Mouse (Mus musculus) heart, embryonic 15.5 days (tissue): ENCODE data around the gene Cdc42ep4. TPM values are rescaled to one million over a fixed set of nuclear protein-coding genes. Genes with fewer than 3 reads are reported as not detected.
A peak's percentile ranks its signal among the peaks of the same experiment; 100 is the strongest.

Experiments
- ATAC-seq: fragments of 200-750 bp; cut with Nextera tagmentation; replicated peaks from 2 replicates; pipeline ENCODE4 v1.8.0; 2017; ENCODE audit warnings: low read depth, moderate TSS enrichment; ENCODE audit not compliant: insufficient number of reproducible peaks, insufficient read depth, low FRiP score
- H3K27ac ChIP-seq: fragments of 300-500 bp; sonication (generic); 2 replicates; pipeline ENCODE4 v1.5.1; 2015; ENCODE audit warnings: mild to moderate bottlenecking, inconsistent platforms
- H3K27me3 ChIP-seq: fragments of 300-500 bp; sonication (generic); 2 replicates; pipeline ENCODE4 v1.6.1; 2015; ENCODE audit warnings: inconsistent platforms
- H3K36me3 ChIP-seq: fragments of 300-500 bp; sonication (generic); 2 replicates; pipeline ENCODE4 v1.6.1; 2015; ENCODE audit warnings: mild to moderate bottlenecking, inconsistent platforms
- H3K4me1 ChIP-seq: fragments of 300-500 bp; sonication (generic); replicated peaks from 2 replicates; pipeline ENCODE4 v1.6.1; 2015; ENCODE audit warnings: inconsistent platforms
- H3K4me2 ChIP-seq: fragments of 300-500 bp; sonication (generic); 2 replicates; pipeline ENCODE4 v1.6.1; 2015; ENCODE audit warnings: inconsistent platforms, mild to moderate bottlenecking, moderate library complexity
- H3K4me3 ChIP-seq: fragments of 300-500 bp; sonication (generic); 2 replicates; pipeline ENCODE4 v1.5.1; 2015; ENCODE audit warnings: mild to moderate bottlenecking, inconsistent platforms
- H3K9ac ChIP-seq: fragments of 300-500 bp; sonication (generic); 2 replicates; pipeline ENCODE4 v1.6.1; 2015; ENCODE audit warnings: mild to moderate bottlenecking, inconsistent platforms
- H3K9me3 ChIP-seq: fragments of 300-500 bp; sonication (generic); replicated peaks from 2 replicates; pipeline ENCODE4 v1.6.1; 2016; ENCODE audit warnings: inconsistent platforms
- WGBS: fragments of 180-500 bp; shearing (Covaris S2); methylation state at CpG from one replicate; pipeline ENCODE4 v1.1.7; 2015; ENCODE audit warnings: mixed read lengths; 5-methylcytosine and 5-hydroxymethylcytosine counted together
- polyA plus RNA-seq: library from polyadenylated mRNA; unstranded; fragments of >200 nt; fragmentation: Nextera tagmentation; extraction: Ambion mirVana; gene quantifications from 2 replicates; pipeline ENCODE4 v1.2.1, GENCODE M21; 2015

Gene Cdc42ep4
- polyA plus RNA-seq, 1 experiment from 2014 or later, result 21.2 TPM

DNA sequence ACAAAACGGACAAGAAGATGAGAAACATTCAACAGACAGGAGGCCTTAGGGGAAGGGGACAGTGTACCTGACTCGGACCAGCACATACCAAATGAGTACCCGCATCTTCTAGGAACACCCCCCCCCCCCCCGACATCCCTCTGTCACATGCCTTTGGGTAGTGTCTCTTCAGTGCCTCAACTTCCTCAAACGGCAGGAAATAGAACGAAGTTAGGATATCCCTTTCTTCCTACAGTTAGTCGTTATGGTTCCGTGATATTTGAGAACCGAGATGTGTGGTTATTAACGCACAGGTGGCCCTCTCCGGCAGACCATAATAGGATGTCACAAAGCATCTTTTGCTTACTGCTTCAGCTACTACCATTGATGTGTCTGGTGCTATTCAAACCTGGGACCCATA is 35.3 kb upstream of the Cdc42ep4 start:
- Histone ChIP-seq H3K9me3 (no peaks in the 10 kb centered on the region), H3K9ac (no peak overlapping the region)

GRCm38 (mm10) chr11:113786395-113786794 is 34.7 kb upstream of the Cdc42ep4 start:
- Histone ChIP-seq H3K36me3 (no peaks in the 10 kb centered on the region), H3K9ac (no peak overlapping the region), H3K27ac (peak overlapping the region; percentile 79), H3K4me2 (peak overlapping the region; percentile 66), H3K27me3 (no peaks in the 10 kb centered on the region), H3K4me3 (peak overlapping the region; percentile 43; the same call in 1 of the 2 replicates), H3K9me3 (no peaks in the 10 kb centered on the region), H3K4me1 (peaks cover 36% of the 10 kb centered on the region)
- 49% methylated on average over 4 of the region's 4 CpGs for WGBS
- no peak for ATAC-seq

More for the DNA sequence above, 35.3 kb upstream of the Cdc42ep4 start:
- no peak overlapping the region for H3K27ac ChIP-seq
- H3K27me3 ChIP-seq, result no peaks in the 10 kb centered on the region
- no peak for ATAC-seq
- 84% methylated on average over 11 of the region's 11 CpGs for WGBS
- no peaks in the 10 kb centered on the region for H3K36me3 ChIP-seq
- no peak overlapping the region for H3K4me3 ChIP-seq
- no peak overlapping the region for H3K4me2 ChIP-seq
- H3K4me1 ChIP-seq, result peaks cover 36% of the 10 kb centered on the region

- Histone ChIP-seq H3K4me1 (peaks cover 36% of the 10 kb centered on the region), H3K36me3 (no peaks in the 10 kb centered on the region), H3K4me3 (peak overlapping the region; percentile 43), H3K27ac (peak overlapping the region; percentile 79), H3K9me3 (no peaks in the 10 kb centered on the region), H3K27me3 (no peaks in the 10 kb centered on the region), H3K9ac (peak overlapping the region; percentile 52; the same call in 1 of the 2 replicates), H3K4me2 (peak overlapping the region; percentile 66)
- WGBS, result 4% methylated on average over 19 of the region's 19 CpGs
- ATAC-seq, result peak; percentile 75
Measured at GRCm38 (mm10) chr11:113785406-113786171, 33.9 kb upstream of the Cdc42ep4 start.

GRCm38 (mm10) chr11:113784656-113785396 is 33.1 kb upstream of the Cdc42ep4 start:
- H3K27me3 ChIP-seq, result no peaks in the 10 kb centered on the region
- no peaks in the 10 kb centered on the region for H3K36me3 ChIP-seq
- WGBS, result 63% methylated on average over 2 of the region's 2 CpGs
- no peak overlapping the region for H3K4me3 ChIP-seq
- peaks cover 36% of the 10 kb centered on the region for H3K4me1 ChIP-seq
- no peaks in the 10 kb centered on the region for H3K9me3 ChIP-seq
- no peak overlapping the region for H3K9ac ChIP-seq
- H3K4me2 ChIP-seq, result peak overlapping the region; percentile 66; the same call in 1 of the 2 replicates
- peak overlapping the region; percentile 79 for H3K27ac ChIP-seq
- no peak for ATAC-seq

DNA sequence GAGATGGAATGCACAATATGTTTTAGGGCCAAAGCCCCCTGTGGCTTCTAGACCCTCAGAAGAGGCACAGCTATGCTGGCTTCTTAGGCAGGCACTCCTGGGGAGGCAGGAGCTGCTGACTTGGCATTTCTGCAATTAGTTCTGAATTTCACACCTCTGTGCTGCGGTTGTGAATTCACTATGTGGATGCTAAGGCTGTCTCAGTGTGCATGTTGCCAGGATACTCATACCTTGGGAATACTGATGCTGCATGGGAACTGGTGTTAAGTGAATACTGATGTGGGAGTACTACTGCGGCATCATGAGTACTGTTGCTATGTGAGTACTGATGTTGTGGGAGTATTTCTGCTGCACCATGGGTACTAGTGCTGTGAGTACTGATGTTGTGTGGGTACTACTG is 30.8 kb upstream of the Cdc42ep4 start:
- Histone ChIP-seq H3K4me1 (peaks cover 38% of the 10 kb centered on the region), H3K4me3 (no peak overlapping the region), H3K27ac (no peak overlapping the region), H3K9ac (no peak overlapping the region), H3K36me3 (no peaks in the 10 kb centered on the region), H3K27me3 (no peaks in the 10 kb centered on the region), H3K4me2 (no peak overlapping the region), H3K9me3 (no peaks in the 10 kb centered on the region)
- no peak for ATAC-seq
- 85% methylated on average over 2 of the region's 2 CpGs for WGBS

- no peak overlapping the region for H3K4me2 ChIP-seq
- no peaks in the 10 kb centered on the region for H3K36me3 ChIP-seq
- 38% methylated on average over 2 of the region's 2 CpGs for WGBS
- H3K4me3 ChIP-seq, result no peak overlapping the region
- ATAC-seq, result no peak
- no peaks in the 10 kb centered on the region for H3K27me3 ChIP-seq
- H3K4me1 ChIP-seq, result peaks cover 34% of the 10 kb centered on the region
- H3K9ac ChIP-seq, result no peak overlapping the region
- no peak overlapping the region for H3K27ac ChIP-seq
- no peaks in the 10 kb centered on the region for H3K9me3 ChIP-seq
Measured at GRCm38 (mm10) chr11:113782006-113782405, 30.3 kb upstream of the Cdc42ep4 start.

DNA sequence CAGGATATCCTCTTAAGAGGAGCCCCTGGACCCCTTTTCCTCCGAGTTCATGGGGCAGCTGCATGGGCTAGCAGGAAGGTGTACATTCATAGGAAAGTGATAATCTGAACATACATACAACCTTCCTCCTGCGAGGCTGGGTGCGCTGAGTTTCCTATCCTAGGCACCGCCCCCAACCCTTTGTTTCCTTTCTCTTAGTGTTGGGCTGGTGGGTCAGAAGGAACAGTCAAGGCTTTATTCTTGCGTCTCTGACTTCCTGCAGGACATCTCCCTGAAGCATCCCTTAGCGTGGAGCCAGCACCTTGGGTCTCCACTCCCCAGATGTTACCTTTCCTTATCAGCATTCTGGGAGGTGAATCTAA is 28.0 kb upstream of the Cdc42ep4 start:
- ATAC-seq, result no peak
- Histone ChIP-seq H3K36me3 (no peaks in the 10 kb centered on the region), H3K27me3 (no peaks in the 10 kb centered on the region), H3K4me2 (no peak overlapping the region), H3K4me3 (no peak overlapping the region), H3K4me1 (peaks cover 15% of the 10 kb centered on the region), H3K9ac (no peak overlapping the region), H3K9me3 (no peaks in the 10 kb centered on the region), H3K27ac (peak overlapping the region; percentile 2; the same call in 1 of the 2 replicates)
- WGBS, result 35% methylated on average over 6 of the region's 6 CpGs

DNA sequence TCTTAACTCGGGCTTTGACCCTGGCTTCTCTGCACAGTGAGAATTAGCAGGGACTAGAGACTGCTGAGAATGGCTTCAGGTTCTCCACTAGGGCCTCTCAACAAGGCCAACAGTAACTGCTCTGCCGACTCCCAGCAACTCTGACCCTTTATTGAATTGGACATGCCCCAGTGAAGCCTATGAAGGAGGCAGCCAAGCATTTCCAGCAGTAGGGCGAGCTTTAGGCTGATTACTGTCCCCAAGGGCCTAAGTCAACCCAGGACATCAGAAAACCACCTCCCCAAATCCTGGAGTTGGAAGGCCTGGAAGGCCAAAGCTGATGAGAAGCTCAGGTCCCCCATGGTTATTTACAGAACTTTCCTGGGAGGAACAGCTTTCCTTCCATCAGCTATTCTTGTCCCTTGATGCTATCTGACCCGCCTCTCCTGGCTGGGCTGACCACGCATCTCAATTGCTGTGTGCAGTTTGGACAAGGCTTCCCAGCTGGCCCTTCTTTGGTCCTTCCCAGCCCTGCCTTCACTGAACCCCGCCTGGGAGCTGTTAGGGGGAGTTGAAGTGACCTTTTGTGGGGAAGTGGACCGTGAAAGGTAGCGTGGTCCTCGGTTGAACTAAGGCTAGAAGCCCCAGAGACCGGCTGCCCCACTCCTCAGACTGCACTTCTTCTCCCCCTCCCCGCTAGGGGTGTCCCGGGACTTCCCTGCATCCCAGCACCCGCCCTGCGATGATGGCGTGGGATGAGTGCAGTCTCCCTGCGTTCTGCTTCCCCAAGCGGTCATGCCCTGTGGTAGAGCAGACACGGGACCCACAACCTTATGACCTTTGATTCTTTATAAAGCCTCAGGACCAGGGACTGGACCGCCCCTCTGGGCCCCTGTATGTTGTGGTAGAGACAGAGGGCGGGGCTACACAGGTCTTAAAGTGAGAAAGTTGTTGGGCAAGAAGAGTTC is 27.3 kb upstream of the Cdc42ep4 start:
- Histone ChIP-seq H3K4me1 (peaks cover 13% of the 10 kb centered on the region), H3K4me3 (no peak overlapping the region), H3K27me3 (no peaks in the 10 kb centered on the region), H3K4me2 (no peak overlapping the region), H3K27ac (peak overlapping the region; percentile 2; the same call in 1 of the 2 replicates), H3K9ac (no peak overlapping the region), H3K9me3 (no peaks in the 10 kb centered on the region), H3K36me3 (no peaks in the 10 kb centered on the region)
- ATAC-seq, result 0 out of 2 replicates have a peak, but pooled peaks have one; percentile 36
- WGBS, result 37% methylated on average over 20 of the region's 20 CpGs

DNA sequence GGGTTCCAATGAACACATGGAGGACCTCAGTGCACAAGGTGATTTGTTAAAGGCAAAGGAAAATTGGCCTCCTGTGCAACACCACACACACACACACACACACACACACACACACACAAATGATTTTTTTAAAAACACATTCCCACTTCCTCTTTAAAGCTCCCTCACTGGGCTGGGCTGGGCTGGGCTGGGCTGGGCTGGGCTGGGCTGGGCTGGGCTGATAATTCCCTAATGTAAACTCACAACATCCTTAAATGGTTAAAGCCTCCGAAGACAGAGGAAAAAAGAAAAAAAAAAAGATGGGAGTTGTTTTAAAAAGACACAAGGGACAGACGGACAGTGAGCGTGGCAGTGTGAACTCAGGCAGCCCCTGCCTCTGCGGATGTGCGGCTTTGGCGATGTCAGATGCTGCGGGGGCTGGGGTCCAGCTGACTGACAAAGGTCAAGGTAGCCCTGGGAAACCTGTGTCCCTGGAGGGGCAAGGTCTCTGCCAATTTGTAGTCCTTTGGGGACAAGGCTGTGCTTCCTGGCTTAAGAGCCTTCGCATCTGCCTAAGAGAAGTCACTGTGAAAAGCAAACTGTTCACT is 26.3 kb upstream of the Cdc42ep4 start:
- Histone ChIP-seq H3K27ac (peak overlapping the region; percentile 27; the same call in 1 of the 2 replicates), H3K36me3 (no peaks in the 10 kb centered on the region), H3K27me3 (no peaks in the 10 kb centered on the region), H3K4me1 (peaks cover 13% of the 10 kb centered on the region), H3K9me3 (no peaks in the 10 kb centered on the region), H3K4me2 (peak overlapping the region; percentile 18; the same call in 1 of the 2 replicates), H3K4me3 (no peak overlapping the region), H3K9ac (no peak overlapping the region)
- no peak for ATAC-seq
- 58% methylated on average over 8 of the region's 8 CpGs for WGBS

- no peaks in the 10 kb centered on the region for H3K36me3 ChIP-seq
- H3K4me1 ChIP-seq, result peaks cover 13% of the 10 kb centered on the region
- ATAC-seq, result no peak
- H3K4me2 ChIP-seq, result no peak overlapping the region
- H3K9ac ChIP-seq, result no peak overlapping the region
- H3K27ac ChIP-seq, result no peak overlapping the region
- H3K9me3 ChIP-seq, result no peaks in the 10 kb centered on the region
- 61% methylated on average over 14 of the region's 14 CpGs for WGBS
- no peak overlapping the region for H3K4me3 ChIP-seq
- H3K27me3 ChIP-seq, result no peaks in the 10 kb centered on the region
Measured at GRCm38 (mm10) chr11:113776851-113777511, 25.3 kb upstream of the Cdc42ep4 start.
